Comparison of ENCODE assay signal across 21 mouse cellular contexts in the genomic region with DNA sequence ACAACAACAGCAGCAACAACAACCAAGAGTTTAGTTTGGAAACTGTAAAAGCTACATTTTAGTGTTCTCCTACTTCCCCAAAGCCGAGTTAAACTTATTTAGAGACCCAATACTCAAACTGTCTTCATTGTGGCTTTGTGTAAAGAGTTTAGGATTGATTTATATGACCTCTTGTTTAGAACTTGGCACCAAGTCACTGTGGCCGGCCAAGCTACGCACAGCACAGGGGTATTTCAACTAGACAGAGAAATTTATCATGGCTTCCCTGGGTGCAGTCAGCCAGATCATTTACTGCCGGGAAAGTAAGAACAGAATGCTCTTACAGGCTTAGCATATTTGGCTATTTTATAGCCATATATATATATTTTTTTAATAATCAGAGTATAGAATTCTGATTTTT. TPM values are rescaled to one million over a fixed set of nuclear protein-coding genes. Genes with fewer than 3 reads are reported as not detected.
DNase-seq lines count a peak whose midpoint lies in the region; ATAC-seq lines count a peak whose summit lies in the region.
"Had no signal": no experiment of that assay in that cellular context is flagged by ENCODE, and none has a peak within 500 bp of the region (broad histone marks: within the 10 kb centered on the region; RNA-seq: fewer than 3 reads in every experiment).

No protein-coding gene starts in this region.

- ATAC-seq in kidney, embryonic 14.5 days (ENCODE audit: low FRiP score, low TSS enrichment): peak; percentile 52; the same call in 1 of the 2 replicates
- ATAC-seq in neural tube, embryonic 13.5 days (ENCODE audit: low read depth): peak; percentile 57; the same call in 1 of the 2 replicates
- peak; percentile 67; the same call in 1 of the 2 replicates for ATAC-seq in neural tube, embryonic 14.5 days (ENCODE audit: low read depth)
- ATAC-seq: forebrain, embryonic 14.5 days had no signal

- WGBS in kidney, embryonic 14.5 days: 17% methylated on average over 4 of the region's 4 CpGs
- WGBS in neural tube, embryonic 13.5 days: 13% methylated on average over 4 of the region's 4 CpGs
- 4% methylated on average over 4 of the region's 4 CpGs for WGBS in neural tube, embryonic 14.5 days

- no peaks in the 10 kb centered on the region for H3K9me3 ChIP-seq in kidney, embryonic 14.5 days (ENCODE audit: control insufficient read depth, low read length)
- H3K9me3 ChIP-seq in neural tube, embryonic 13.5 days: no peaks in the 10 kb centered on the region
- H3K9me3 ChIP-seq in neural tube, embryonic 14.5 days (ENCODE audit: control insufficient read depth, low read length): no peaks in the 10 kb centered on the region
- H3K9me3 ChIP-seq: embryonic facial prominence, embryonic 15.5 days; forebrain, embryonic 10.5 days; heart, embryonic 13.5 days had no signal

- H3K4me3 ChIP-seq in kidney, embryonic 14.5 days (ENCODE audit: low read length): no peak overlapping the region
- no peak overlapping the region for H3K4me3 ChIP-seq in neural tube, embryonic 13.5 days
- no peak overlapping the region for H3K4me3 ChIP-seq in neural tube, embryonic 14.5 days (ENCODE audit: low read depth, low read length)
- H3K4me3 ChIP-seq: embryonic facial prominence, embryonic 15.5 days; erythroblast, embryonic 14.5 days; forebrain, embryonic 10.5 days; heart, embryonic 13.5 days had no signal

- DNase-seq in kidney, adult 9 months: no peak
- peak; percentile 29 for DNase-seq in kidney, postnatal 10 days
- DNase-seq in kidney, adult 18-20 months: no peak
- no peak for DNase-seq in neural tube, embryonic 10.5 days (ENCODE audit: extremely low spot score, low spot score)
- DNase-seq: adrenal gland, adult 2 months; adrenal gland, postnatal 25 days; cerebellum, adult 18-20 months; cerebellum, adult 9-11 months; cerebellum, postnatal 36 days; gastrocnemius, postnatal 36 days; heart, postnatal 4 days had no signal

- no peaks in the 10 kb centered on the region for H3K36me3 ChIP-seq in kidney, embryonic 14.5 days (ENCODE audit: control insufficient read depth, insufficient read depth, low read length)
- H3K36me3 ChIP-seq in neural tube, embryonic 13.5 days: no peaks in the 10 kb centered on the region
- no peaks in the 10 kb centered on the region for H3K36me3 ChIP-seq in neural tube, embryonic 14.5 days (ENCODE audit: control insufficient read depth, insufficient read depth, low read length)
- H3K36me3 ChIP-seq: embryonic facial prominence, embryonic 15.5 days; forebrain, embryonic 10.5 days; heart, embryonic 13.5 days had no signal

- H3K4me1 ChIP-seq in kidney, embryonic 14.5 days (ENCODE audit: control insufficient read depth, insufficient read depth, low read length): 0 out of 2 replicates have a peak, but pooled peaks cover 3% of the 10 kb centered on the region
- peaks cover 19% of the 10 kb centered on the region for H3K4me1 ChIP-seq in neural tube, embryonic 13.5 days (replicated peaks)
- peaks cover 3% of the 10 kb centered on the region; the same call in 1 of the 2 replicates for H3K4me1 ChIP-seq in neural tube, embryonic 14.5 days (ENCODE audit: control insufficient read depth, insufficient read depth, low read length)
- H3K4me1 ChIP-seq: embryonic facial prominence, embryonic 15.5 days; heart, embryonic 13.5 days had no signal

- H3K4me2 ChIP-seq in kidney, embryonic 14.5 days (replicated peaks; ENCODE audit: low read depth, low read length): no peak overlapping the region
- no peak overlapping the region for H3K4me2 ChIP-seq in neural tube, embryonic 13.5 days
- H3K4me2 ChIP-seq in neural tube, embryonic 14.5 days (ENCODE audit: low read depth, low read length): no peak overlapping the region
- H3K4me2 ChIP-seq: embryonic facial prominence, embryonic 15.5 days; heart, embryonic 13.5 days; hindbrain, embryonic 14.5 days had no signal

- H3K27me3 ChIP-seq in kidney, embryonic 14.5 days (ENCODE audit: control insufficient read depth, insufficient read depth, low read length): no peaks in the 10 kb centered on the region
- no peaks in the 10 kb centered on the region for H3K27me3 ChIP-seq in neural tube, embryonic 13.5 days
- no peaks in the 10 kb centered on the region for H3K27me3 ChIP-seq in neural tube, embryonic 14.5 days (ENCODE audit: control insufficient read depth, insufficient read depth, low read length)
- H3K27me3 ChIP-seq: CH12.LX; embryonic facial prominence, embryonic 15.5 days; heart, embryonic 13.5 days had no signal

- no peak overlapping the region for H3K27ac ChIP-seq in kidney, embryonic 14.5 days (ENCODE audit: low read depth, low read length)
- H3K27ac ChIP-seq in neural tube, embryonic 13.5 days (replicated peaks): peak overlapping the region; percentile 3; the same call in 1 of the 2 replicates
- no peak overlapping the region for H3K27ac ChIP-seq in neural tube, embryonic 14.5 days (ENCODE audit: low read depth, low read length)
- H3K27ac ChIP-seq: embryonic facial prominence, embryonic 15.5 days; forebrain, embryonic 10.5 days; heart, embryonic 13.5 days; hindbrain, embryonic 14.5 days had no signal

- H3K9ac ChIP-seq in kidney, embryonic 14.5 days (ENCODE audit: low read depth, low read length): no peak overlapping the region
- H3K9ac ChIP-seq in neural tube, embryonic 13.5 days: no peak overlapping the region
- H3K9ac ChIP-seq in neural tube, embryonic 14.5 days (replicated peaks; ENCODE audit: low read depth, low read length): no peak overlapping the region
- H3K9ac ChIP-seq: embryonic facial prominence, embryonic 15.5 days; heart, embryonic 13.5 days; hindbrain, embryonic 14.5 days had no signal

RNA-seq across cellular contexts. Expression of gene Dclk1, which starts 49.8 kb away (rescaled TPM):
- polyA plus RNA-seq in kidney, embryonic 14.5 days (2014; fragmentation: Nextera tagmentation; extraction: Ambion mirVana): 18.1 and 24.5 TPM in 2 replicates
- polyA plus RNA-seq in neural tube, embryonic 13.5 days (2015; fragmentation: Nextera tagmentation; extraction: Ambion mirVana): 190 and 226 TPM in 2 replicates
- 276 and 297 TPM in 2 replicates for polyA plus RNA-seq in neural tube, embryonic 14.5 days (2014; fragmentation: Nextera tagmentation; extraction: Ambion mirVana)
- polyA plus RNA-seq: erythroblast, embryonic 14.5 days had no signal
